Mouse (Mus musculus): Measurements from ENCODE around the gene Olfr791.

The Olfr791 gene

GRCm38 (mm10) chr10:129521492-129521891 is at the start of gene Olfr791:
Gene Olfr791 (plus strand): TSS chr10:129521792.
- no peak for DNase-seq

- DNase-seq: no peak
Measured at GRCm38 (mm10) chr10:129473256-129473655, 48.3 kb upstream of the Olfr791 start.

GRCm38 (mm10) chr10:129473723-129474122 is 47.9 kb upstream of the Olfr791 start:
- no peak for DNase-seq

- DNase-seq: no peak
Measured at GRCm38 (mm10) chr10:129484452-129484851, 37.1 kb upstream of the Olfr791 start, which contains the start of gene Olfr789. Gene Olfr789 (plus strand): TSS chr10:129484752.

- no peak for DNase-seq
Measured at GRCm38 (mm10) chr10:129490101-129490500, 31.5 kb upstream of the Olfr791 start.

GRCm38 (mm10) chr10:129498192-129498591 is 23.4 kb upstream of the Olfr791 start, which contains the start of gene Olfr790:
Gene Olfr790 (plus strand): TSS chr10:129498492.
- DNase-seq: no peak

- DNase-seq: no peak
Measured at GRCm38 (mm10) chr10:129538862-129539261, 17.3 kb downstream of the Olfr791 start, which contains the start of gene Olfr792. Gene Olfr792 (plus strand): TSS chr10:129539162.

- no peak for DNase-seq
Measured at GRCm38 (mm10) chr10:129549354-129549753, 27.8 kb downstream of the Olfr791 start.

- no peak for DNase-seq
Measured at GRCm38 (mm10) chr10:129567355-129567754, 45.8 kb downstream of the Olfr791 start, which contains the start of gene Olfr794. Gene Olfr794 (plus strand): TSS chr10:129567655.

- no peak for DNase-seq
Measured at GRCm38 (mm10) chr10:129577066-129577465, 55.5 kb downstream of the Olfr791 start.
